Mouse (Mus musculus) spleen, postnatal 36 days (tissue): Measurements from ENCODE around the gene Zfyve28.

Experiments
- DNase-seq, 2 experiments: peaks; one replicate each; pipeline ENCODE4 v3.0.0; 2022; ENCODE audit warnings: low spot score in 2 of 2, mixed read lengths in 1 of 2

Zfyve28 gene

GRCm38 (mm10) chr5:34183156-34183880 lies 104.9 kb downstream of the Zfyve28 start:
- no peak for DNase-seq

- no peak for DNase-seq
These were observed 105.8 kb downstream of the Zfyve28 start for GRCm38 (mm10) chr5:34182486-34182885.

GRCm38 (mm10) chr5:34177821-34178220 lies 110.4 kb downstream of the Zfyve28 start:
- DNase-seq: peak in 1 of 2 experiments; percentile 0

GRCm38 (mm10) chr5:34177091-34177490 lies 111.2 kb downstream of the Zfyve28 start:
- DNase-seq: no peak

GRCm38 (mm10) chr5:34176691-34177090 lies 111.6 kb downstream of the Zfyve28 start:
- DNase-seq: peak in 1 of 2 experiments; percentile 1

- DNase-seq: peak in 1 of 2 experiments; percentile 1
These were observed 112.9 kb downstream of the Zfyve28 start for GRCm38 (mm10) chr5:34175403-34175694.

- no peak for DNase-seq
These were observed 113.5 kb downstream of the Zfyve28 start for GRCm38 (mm10) chr5:34174550-34175402.

- DNase-seq: no peak
These were observed 114.2 kb downstream of the Zfyve28 start for GRCm38 (mm10) chr5:34174021-34174420.

GRCm38 (mm10) chr5:34170726-34171125 lies 117.5 kb downstream of the Zfyve28 start:
- DNase-seq: peak in 1 of 2 experiments; percentile 3

GRCm38 (mm10) chr5:34169954-34170353 lies 118.3 kb downstream of the Zfyve28 start:
- DNase-seq: peak in 1 of 2 experiments; percentile 4

GRCm38 (mm10) chr5:34168950-34169891 lies 119.0 kb downstream of the Zfyve28 start, which contains the start of the genes Poln and Haus3:
TSS of gene Poln (minus strand) at chr5:34169448.
TSS of gene Haus3 (minus strand) at chr5:34169527.
- DNase-seq: peak; percentile 99

- DNase-seq: no peak
These were observed 120.4 kb downstream of the Zfyve28 start for GRCm38 (mm10) chr5:34167857-34168256.

GRCm38 (mm10) chr5:34165793-34166192 lies 122.5 kb downstream of the Zfyve28 start:
- no peak for DNase-seq

GRCm38 (mm10) chr5:34148476-34148875 lies 139.8 kb downstream of the Zfyve28 start:
- DNase-seq: no peak

- no peak for DNase-seq
These were observed 140.7 kb downstream of the Zfyve28 start for GRCm38 (mm10) chr5:34147554-34147953.
